Mouse (Mus musculus) forebrain, postnatal 0 days (tissue): Measurements from ENCODE around the gene Stc2. TPM values are rescaled to one million over a fixed set of nuclear protein-coding genes. Genes with fewer than 3 reads are reported as not detected.
A peak's percentile ranks its signal among the peaks of the same experiment; 100 is the strongest.

Experiments used
- ATAC-seq: fragments of 200-750 bp; cut with Nextera tagmentation; 2 replicates; pipeline ENCODE4 v1.8.0; 2017; ENCODE audit warnings: mild to moderate bottlenecking, moderate library complexity
- DNase-seq: peaks from one replicate; pipeline ENCODE4 v3.0.0-alpha.2; 2015
- H3K27ac ChIP-seq: fragments of 300-500 bp; sonication (generic); 2 replicates; pipeline ENCODE4 v1.5.1; 2014; ENCODE audit warnings: low read depth, mild to moderate bottlenecking, antibody characterized with exemption, low read length, moderate library complexity, mixed read lengths
- H3K27me3 ChIP-seq: fragments of 300-500 bp; sonication (generic); 2 replicates; pipeline ENCODE4 v1.6.1; 2014; ENCODE audit warnings: mild to moderate bottlenecking, low read length, mixed read lengths; ENCODE audit not compliant: insufficient read depth
- H3K36me3 ChIP-seq: fragments of 300-500 bp; sonication (generic); 2 replicates; pipeline ENCODE4 v1.6.1; 2014; ENCODE audit warnings: mild to moderate bottlenecking, moderate library complexity; ENCODE audit not compliant: insufficient read depth
- H3K4me1 ChIP-seq: fragments of 300-500 bp; sonication (generic); 2 replicates; pipeline ENCODE4 v1.6.1; 2014; ENCODE audit warnings: antibody characterized with exemption; ENCODE audit not compliant: insufficient read depth
- H3K4me2 ChIP-seq: fragments of 300-500 bp; sonication (generic); 2 replicates; pipeline ENCODE4 v1.6.1; 2014; ENCODE audit warnings: low read depth, mild to moderate bottlenecking, moderate library complexity
- H3K4me3 ChIP-seq: fragments of 300-500 bp; sonication (generic); 2 replicates; pipeline ENCODE4 v1.5.1; 2014; ENCODE audit warnings: low read depth, low read length, mixed read lengths
- H3K9ac ChIP-seq: fragments of 300-500 bp; sonication (generic); 2 replicates; pipeline ENCODE4 v1.6.1; 2014; ENCODE audit warnings: mild to moderate bottlenecking
- H3K9me3 ChIP-seq: fragments of 300-500 bp; sonication (generic); 2 replicates; pipeline ENCODE4 v1.6.1; 2016; ENCODE audit warnings: low read length
- CTCF ChIP-seq: sonication (generic); IDR thresholded peaks from 2 replicates; pipeline ENCODE4 v1.5.1; 2016; ENCODE audit warnings: antibody characterized with exemption, control low read depth, low read depth
- WGBS: fragments of 180-500 bp; shearing (Covaris S2); extraction: QIAGEN DNeasy Blood & Tissue Kit; methylation state at CpG from one replicate; pipeline ENCODE4 v1.1.7; 2014; 5-methylcytosine and 5-hydroxymethylcytosine counted together
- polyA plus RNA-seq: library from polyadenylated mRNA; unstranded; fragments of >200 nt; fragmentation: Nextera tagmentation; extraction: Ambion mirVana; gene quantifications from 2 replicates; pipeline ENCODE4 v1.2.1, GENCODE M21; 2015
- total RNA-seq: library from RNA; depleted of rRNA; stranded (reverse); fragments of >200 nt; gene quantifications from 2 replicates; pipeline ENCODE4 v1.2.3, GENCODE M21; 2014; rRNA removed

The Stc2 gene
- 3.2 and 4.7 TPM in 2 replicates for total RNA-seq
- polyA plus RNA-seq, result 1.0 and 1.3 TPM in 2 replicates

DNA sequence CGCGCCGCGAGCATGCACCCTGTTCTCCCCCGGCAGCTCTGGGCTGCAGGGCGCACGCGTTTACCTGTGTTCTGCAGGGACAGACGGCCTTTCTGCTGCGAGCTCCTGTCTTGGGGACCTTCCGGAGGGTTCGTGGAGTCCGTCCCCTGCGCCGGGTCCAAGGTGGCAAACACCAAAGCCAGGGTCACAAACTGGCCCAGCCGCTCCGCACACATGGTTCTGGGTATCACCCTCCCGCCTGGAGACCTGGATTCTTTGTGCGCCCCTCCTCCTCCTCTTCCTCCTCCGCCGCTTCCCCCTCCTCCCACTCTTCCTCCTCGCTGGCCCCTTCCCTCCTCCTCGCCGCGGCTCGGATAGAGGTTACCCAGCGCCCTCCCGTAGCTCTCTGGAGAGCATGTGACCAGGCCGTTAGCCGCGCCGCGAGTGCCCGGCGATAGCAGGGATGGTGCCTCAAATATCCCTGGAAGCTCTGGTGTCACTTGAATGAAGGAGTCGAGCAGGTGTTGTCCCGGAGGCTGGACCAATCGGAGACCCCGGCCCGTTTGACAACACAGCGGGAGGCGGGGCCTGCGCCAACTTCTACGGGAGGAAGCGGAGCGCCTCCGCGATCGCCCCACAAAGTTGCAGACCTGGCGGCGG is at the start of gene Stc2:
Gene Stc2, minus strand, starts transcription at position 427 of the 639 bp plus-strand sequence.
- H3K27me3 ChIP-seq, result peaks cover 15% of the 10 kb centered on the region
- H3K9me3 ChIP-seq, result no peaks in the 10 kb centered on the region
- peak within 1 kb of the TSS; percentile 98 for H3K4me2 ChIP-seq
- H3K9ac ChIP-seq, result peak within 1 kb of the TSS; percentile 56
- peak; percentile 74 for ATAC-seq
- H3K4me1 ChIP-seq, result peaks cover 4% of the 10 kb centered on the region; the same call in 1 of the 2 replicates
- 1% methylated on average over 51 of the region's 51 CpGs for WGBS
- H3K27ac ChIP-seq, result no peak within 1 kb of the TSS
- no peak for TF ChIP-seq CTCF
- no peaks in the 10 kb centered on the region for H3K36me3 ChIP-seq
- DNase-seq, result peak; percentile 83
- peak within 1 kb of the TSS; percentile 52 for H3K4me3 ChIP-seq

DNA sequence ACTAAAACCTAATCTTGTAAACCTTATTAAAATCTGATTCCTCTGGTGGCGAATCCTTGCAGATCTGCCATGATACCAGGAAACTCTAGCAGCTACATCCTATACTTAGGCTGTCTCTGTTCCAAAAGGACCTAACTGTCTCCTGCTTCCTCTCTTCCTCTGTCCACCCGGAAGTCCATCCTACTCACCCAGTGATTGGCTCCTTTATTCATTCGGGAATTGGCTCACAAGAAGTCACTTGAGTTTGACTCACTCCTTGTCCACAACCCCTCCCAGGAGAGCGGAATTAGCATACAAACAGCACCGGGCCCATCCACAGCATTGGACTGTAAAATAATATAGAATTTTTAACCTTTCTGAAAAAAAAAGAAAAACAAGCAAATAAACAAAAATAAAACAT is 47.2 kb upstream of the Stc2 start:
- Histone ChIP-seq H3K27me3 (no peaks in the 10 kb centered on the region), H3K4me2 (no peak overlapping the region), H3K4me3 (no peak overlapping the region), H3K9ac (no peak overlapping the region), H3K9me3 (no peaks in the 10 kb centered on the region), H3K4me1 (no peaks in the 10 kb centered on the region), H3K36me3 (no peaks in the 10 kb centered on the region), H3K27ac (no peak overlapping the region)
- WGBS, result 86% methylated on average over 5 of the region's 5 CpGs
- DNase-seq (no peak), ATAC-seq (no peak)
- TF ChIP-seq CTCF, result no peak

DNA sequence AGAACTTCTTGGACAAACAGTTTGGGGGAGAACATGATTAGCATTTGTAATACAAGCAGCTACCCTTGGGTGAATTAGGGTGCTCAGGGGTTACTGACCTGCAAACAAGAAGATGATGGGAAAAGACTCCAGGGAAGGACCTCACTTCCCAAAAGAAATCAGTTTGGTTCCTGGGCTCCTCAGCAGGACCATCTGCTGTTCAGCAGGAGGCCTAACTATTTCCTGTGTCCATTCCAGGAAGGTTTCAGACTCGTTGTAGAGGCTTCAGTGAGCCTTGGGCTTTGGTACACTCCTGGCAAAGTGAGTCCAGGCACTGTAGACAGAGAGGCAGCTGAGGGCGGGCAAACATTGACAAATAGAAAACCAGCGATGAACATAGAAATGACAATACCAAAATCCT is 42.5 kb upstream of the Stc2 start:
- Histone ChIP-seq H3K27ac (no peak overlapping the region), H3K27me3 (no peaks in the 10 kb centered on the region), H3K4me3 (no peak overlapping the region), H3K9ac (no peak overlapping the region), H3K9me3 (no peaks in the 10 kb centered on the region), H3K4me1 (no peaks in the 10 kb centered on the region), H3K36me3 (no peaks in the 10 kb centered on the region), H3K4me2 (no peak overlapping the region)
- ATAC-seq (no peak), DNase-seq (no peak)
- 80% methylated on average over 3 of the region's 3 CpGs for WGBS
- no peak for TF ChIP-seq CTCF

DNA sequence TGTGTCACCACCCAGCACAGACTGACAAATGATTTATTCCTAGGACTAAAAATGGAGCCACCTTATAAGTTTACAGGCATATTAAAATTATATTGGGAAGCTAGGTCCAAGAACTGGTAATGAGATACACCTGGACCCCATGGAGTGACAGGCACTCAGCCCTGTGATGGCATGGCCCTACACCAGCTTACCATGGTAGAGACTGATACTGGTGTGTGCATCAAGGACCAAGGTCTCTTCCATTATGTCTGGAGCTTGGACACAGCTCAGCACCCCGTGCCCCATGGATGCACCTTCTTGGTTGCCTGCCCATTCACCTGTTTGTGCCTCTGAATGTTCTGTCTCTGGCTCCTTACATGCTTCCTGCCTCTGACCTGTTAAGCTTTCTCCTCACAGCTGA is 36.9 kb upstream of the Stc2 start:
- Histone ChIP-seq H3K4me3 (no peak overlapping the region), H3K27ac (no peak overlapping the region), H3K9me3 (no peaks in the 10 kb centered on the region), H3K36me3 (no peaks in the 10 kb centered on the region), H3K4me1 (no peaks in the 10 kb centered on the region), H3K9ac (no peak overlapping the region), H3K4me2 (no peak overlapping the region), H3K27me3 (no peaks in the 10 kb centered on the region)
- DNase-seq (no peak), ATAC-seq (no peak)
- WGBS, result 100% methylated on average over 1 of the region's 1 CpGs
- no peak for TF ChIP-seq CTCF

DNA sequence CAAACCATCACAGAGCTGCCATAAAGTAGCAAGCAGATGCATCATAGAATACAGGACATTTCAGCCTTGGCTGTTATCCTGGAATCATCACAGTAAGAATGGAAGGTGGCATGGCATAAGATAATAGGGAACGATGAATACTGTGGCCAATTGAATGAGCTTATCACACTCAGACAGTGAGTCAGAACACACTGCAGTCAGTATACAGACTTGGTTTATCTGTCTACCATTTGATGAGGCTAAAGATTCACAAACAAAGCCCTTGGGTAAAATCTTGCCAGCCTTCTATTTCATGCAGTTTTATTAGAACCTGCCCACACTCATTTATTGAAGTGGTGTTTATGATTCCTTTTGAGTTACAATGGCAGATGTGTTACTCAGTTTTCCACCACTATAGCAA is 33.2 kb upstream of the Stc2 start:
- Histone ChIP-seq H3K36me3 (no peaks in the 10 kb centered on the region), H3K27ac (no peak overlapping the region), H3K9ac (no peak overlapping the region), H3K4me3 (no peak overlapping the region), H3K4me1 (no peaks in the 10 kb centered on the region), H3K27me3 (no peaks in the 10 kb centered on the region), H3K4me2 (no peak overlapping the region), H3K9me3 (no peaks in the 10 kb centered on the region)
- ATAC-seq (no peak), DNase-seq (no peak)
- TF ChIP-seq CTCF, result no peak
- whole genome bisulfite sequencing, result 93% methylated on average over 1 of the region's 1 CpGs

DNA sequence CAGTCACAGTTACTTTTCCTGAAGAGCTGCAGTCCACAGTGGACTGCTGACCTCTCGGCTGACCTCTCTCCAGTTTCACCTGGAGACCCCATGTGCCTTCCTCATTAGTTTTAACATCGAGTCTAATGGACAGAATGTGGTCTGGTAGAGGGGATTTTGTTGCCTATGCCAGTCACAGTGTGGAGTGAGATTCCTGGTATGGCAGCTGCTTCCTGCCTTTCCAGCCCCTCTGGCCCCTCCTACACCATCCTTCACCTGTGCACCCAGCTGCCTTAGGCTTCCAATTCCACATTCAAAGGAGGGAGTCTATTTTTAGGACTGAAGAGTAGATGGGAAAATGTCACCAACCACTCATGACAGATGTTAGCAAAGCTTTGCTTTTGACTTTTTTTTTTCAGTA is 28.7 kb upstream of the Stc2 start:
- Histone ChIP-seq H3K27me3 (no peaks in the 10 kb centered on the region), H3K36me3 (no peaks in the 10 kb centered on the region), H3K9ac (no peak overlapping the region), H3K4me3 (no peak overlapping the region), H3K4me1 (no peaks in the 10 kb centered on the region), H3K27ac (no peak overlapping the region), H3K4me2 (no peak overlapping the region), H3K9me3 (no peaks in the 10 kb centered on the region)
- no peak for ATAC-seq
- no peak for TF ChIP-seq CTCF
- no peak for DNase-seq
- WGBS, result 86% methylated on average over 2 of the region's 2 CpGs

DNA sequence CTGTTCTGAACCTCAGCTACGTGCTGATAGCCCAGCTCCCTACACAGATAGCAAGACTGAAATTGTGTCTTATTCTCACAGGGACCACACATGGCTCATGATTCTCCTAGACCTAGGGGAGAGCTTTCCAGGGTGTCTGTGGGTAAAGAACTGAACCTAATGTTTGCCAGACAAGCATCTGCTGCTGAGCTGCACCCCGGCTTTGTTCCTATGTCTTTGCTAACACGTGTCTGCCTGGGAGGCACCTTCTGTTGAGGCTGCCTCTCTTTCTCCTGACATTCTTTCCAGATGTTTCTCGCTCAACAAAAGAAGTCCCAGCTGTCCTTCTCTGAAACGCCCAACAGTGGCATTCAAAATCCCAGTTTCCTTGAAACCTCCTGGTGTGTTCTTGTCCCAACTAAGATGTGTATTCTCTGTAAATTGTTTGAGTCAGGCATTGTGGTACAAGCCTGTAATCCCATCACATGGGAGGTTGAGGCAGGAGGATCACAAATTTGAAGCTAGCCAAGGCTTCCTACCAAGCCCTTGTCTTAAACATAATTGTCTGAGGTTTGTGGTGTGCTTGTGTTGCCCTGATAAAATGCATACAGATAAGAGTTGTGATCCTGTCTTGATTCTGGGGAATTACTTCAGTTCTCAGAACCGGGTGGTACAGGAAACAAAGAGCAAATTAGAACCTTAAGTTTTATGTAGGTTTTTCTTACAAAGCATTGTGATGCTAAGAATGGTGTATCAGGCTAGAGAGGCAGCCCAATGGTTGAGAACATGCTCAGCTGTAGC is 27.0 kb upstream of the Stc2 start:
- H3K4me2 ChIP-seq, result no peak overlapping the region
- DNase-seq, result no peak
- no peak overlapping the region for H3K9ac ChIP-seq
- no peaks in the 10 kb centered on the region for H3K36me3 ChIP-seq
- 69% methylated on average over 6 of the region's 6 CpGs for WGBS
- no peak overlapping the region for H3K4me3 ChIP-seq
- H3K4me1 ChIP-seq, result no peaks in the 10 kb centered on the region
- no peak overlapping the region for H3K27ac ChIP-seq
- H3K27me3 ChIP-seq, result no peaks in the 10 kb centered on the region
- TF ChIP-seq CTCF, result no peak
- H3K9me3 ChIP-seq, result no peaks in the 10 kb centered on the region
- no peak for ATAC-seq
